Mouse (Mus musculus) stomach, embryonic 14.5 days (tissue): ENCODE data around the gene Dock3. TPM values are rescaled to one million over a fixed set of nuclear protein-coding genes. Genes with fewer than 3 reads are reported as not detected.
A peak's percentile ranks its signal among the peaks of the same experiment; 100 is the strongest.

Experiments used
- ATAC-seq: fragments of 200-750 bp; cut with Nextera tagmentation; 2 replicates; pipeline ENCODE4 v1.8.0; 2017; ENCODE audit warnings: low read depth, moderate TSS enrichment; ENCODE audit not compliant: insufficient number of reproducible peaks, insufficient read depth, low FRiP score
- H3K27ac ChIP-seq: fragments of 300-500 bp; sonication (generic); 2 replicates; pipeline ENCODE4 v1.5.1; 2014; ENCODE audit warnings: mild to moderate bottlenecking, low read length, moderate library complexity, mixed read lengths
- H3K27me3 ChIP-seq: fragments of 300-500 bp; sonication (generic); 2 replicates; pipeline ENCODE4 v1.6.1; 2014; ENCODE audit warnings: low read length, control low read depth, mixed read lengths; ENCODE audit not compliant: control insufficient read depth, insufficient read depth
- H3K36me3 ChIP-seq: fragments of 300-500 bp; sonication (generic); 2 replicates; pipeline ENCODE4 v1.6.1; 2014; ENCODE audit warnings: mild to moderate bottlenecking, control low read depth, low read length, moderate library complexity, mixed read lengths; ENCODE audit not compliant: control insufficient read depth, insufficient read depth
- H3K4me1 ChIP-seq: fragments of 300-500 bp; sonication (generic); 2 replicates; pipeline ENCODE4 v1.6.1; 2014; ENCODE audit warnings: low read length, control low read depth, mixed read lengths; ENCODE audit not compliant: control insufficient read depth, insufficient read depth
- H3K4me2 ChIP-seq: fragments of 300-500 bp; sonication (generic); replicated peaks from 2 replicates; pipeline ENCODE4 v1.6.1; 2014; ENCODE audit warnings: low read depth, low read length, control low read depth
- H3K4me3 ChIP-seq: fragments of 300-500 bp; sonication (generic); 2 replicates; pipeline ENCODE4 v1.5.1; 2014; ENCODE audit warnings: low read depth, low read length, control low read depth
- H3K9ac ChIP-seq: fragments of 300-500 bp; sonication (generic); replicated peaks from 2 replicates; pipeline ENCODE4 v1.6.1; 2014; ENCODE audit warnings: low read depth, mild to moderate bottlenecking, control low read depth, low read length, moderate library complexity, mixed read lengths
- H3K9me3 ChIP-seq: fragments of 300-500 bp; sonication (generic); 2 replicates; pipeline ENCODE4 v1.6.1; 2016; ENCODE audit warnings: low read depth, low read length, control low read depth; ENCODE audit not compliant: control insufficient read depth
- WGBS: fragments of 180-500 bp; shearing (Covaris S2); extraction: QIAGEN DNeasy Blood & Tissue Kit; methylation state at CpG from one replicate; pipeline ENCODE4 v1.1.7; 2014; 5-methylcytosine and 5-hydroxymethylcytosine counted together
- polyA plus RNA-seq: library from polyadenylated mRNA; unstranded; fragments of >200 nt; fragmentation: Nextera tagmentation; extraction: Ambion mirVana; gene quantifications from 2 replicates; pipeline ENCODE4 v1.2.1, GENCODE M21; 2014

Gene Dock3
- polyA plus RNA-seq, 1 experiment from 2014 or later, result 0.88 TPM

DNA sequence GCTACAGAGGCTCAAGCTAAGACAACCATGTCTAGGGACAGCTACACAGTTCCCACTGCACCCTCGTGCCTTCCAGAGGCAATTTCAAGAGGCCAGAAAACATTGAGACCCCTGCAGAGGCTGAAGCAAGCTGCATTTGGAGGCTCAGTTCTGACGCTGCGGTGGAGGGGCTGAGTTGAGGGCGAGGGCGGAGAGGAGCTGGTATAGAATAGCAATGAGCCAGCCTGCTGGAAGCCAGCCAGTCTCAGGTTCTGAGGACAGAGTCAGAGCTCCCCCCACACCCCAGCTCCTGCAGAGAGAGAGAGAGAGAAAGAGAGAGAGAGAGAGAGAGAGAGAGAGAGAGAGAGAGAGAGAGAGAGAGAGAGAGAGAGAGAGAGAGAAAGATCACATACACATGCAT, 20.5 kb upstream of the Dock3 start:
- Histone ChIP-seq H3K9me3 (no peaks in the 10 kb centered on the region), H3K9ac (no peak overlapping the region), H3K27ac (no peak overlapping the region), H3K27me3 (no peaks in the 10 kb centered on the region), H3K4me3 (no peak overlapping the region), H3K4me2 (no peak overlapping the region), H3K4me1 (no peaks in the 10 kb centered on the region), H3K36me3 (no peaks in the 10 kb centered on the region)
- no peak for ATAC-seq
- WGBS, result 17% methylated on average over 5 of the region's 5 CpGs

DNA sequence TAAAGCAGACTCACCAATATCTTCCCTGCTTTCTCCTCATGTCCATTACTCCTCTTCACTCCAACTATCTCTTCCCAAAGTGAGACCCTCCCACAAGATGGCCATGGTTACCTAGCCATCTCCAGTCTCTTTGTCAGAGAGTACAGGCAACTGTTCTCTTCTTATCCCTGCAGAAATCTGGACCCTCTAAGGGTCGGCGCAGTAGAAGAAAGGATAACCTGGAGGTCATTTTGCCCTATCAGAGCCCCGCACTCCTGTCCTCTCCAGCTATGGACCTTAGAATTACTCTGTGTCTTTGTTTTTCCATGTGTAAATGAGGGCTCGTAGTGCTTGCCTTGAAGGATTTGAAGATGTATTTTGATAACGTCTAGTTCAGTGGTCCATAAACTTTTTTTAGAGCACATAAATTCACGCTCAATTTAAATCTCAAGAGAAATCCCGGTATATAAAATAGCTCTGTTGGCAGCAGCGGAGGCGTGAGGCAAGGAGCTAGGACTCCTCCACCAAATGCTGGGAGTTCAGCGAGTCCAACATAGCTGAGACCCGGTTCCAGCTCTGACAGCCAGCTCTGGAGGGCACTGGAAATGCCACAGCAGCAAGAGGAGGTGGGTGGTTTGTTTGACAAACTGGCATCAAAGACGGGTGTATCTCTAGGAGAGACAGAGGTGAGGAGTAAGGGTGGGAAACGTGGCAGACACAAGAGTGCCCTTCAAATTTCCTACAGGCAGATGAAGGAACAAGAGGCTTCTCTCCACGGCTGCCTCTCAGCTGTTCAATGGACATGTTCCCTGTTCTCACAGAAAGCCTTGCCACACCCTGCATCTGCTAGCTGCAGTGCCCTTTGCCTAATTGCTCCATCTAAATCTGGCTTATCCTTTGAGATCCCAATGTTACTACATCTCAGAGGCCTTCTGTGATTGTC, 19.0 kb upstream of the Dock3 start:
- no peaks in the 10 kb centered on the region for H3K4me1 ChIP-seq
- H3K27me3 ChIP-seq, result no peaks in the 10 kb centered on the region
- no peak overlapping the region for H3K9ac ChIP-seq
- H3K36me3 ChIP-seq, result no peaks in the 10 kb centered on the region
- no peak overlapping the region for H3K27ac ChIP-seq
- 79% methylated on average over 14 of the region's 14 CpGs for WGBS
- ATAC-seq, result no peak
- no peak overlapping the region for H3K4me3 ChIP-seq
- H3K9me3 ChIP-seq, result no peaks in the 10 kb centered on the region
- H3K4me2 ChIP-seq, result no peak overlapping the region

DNA sequence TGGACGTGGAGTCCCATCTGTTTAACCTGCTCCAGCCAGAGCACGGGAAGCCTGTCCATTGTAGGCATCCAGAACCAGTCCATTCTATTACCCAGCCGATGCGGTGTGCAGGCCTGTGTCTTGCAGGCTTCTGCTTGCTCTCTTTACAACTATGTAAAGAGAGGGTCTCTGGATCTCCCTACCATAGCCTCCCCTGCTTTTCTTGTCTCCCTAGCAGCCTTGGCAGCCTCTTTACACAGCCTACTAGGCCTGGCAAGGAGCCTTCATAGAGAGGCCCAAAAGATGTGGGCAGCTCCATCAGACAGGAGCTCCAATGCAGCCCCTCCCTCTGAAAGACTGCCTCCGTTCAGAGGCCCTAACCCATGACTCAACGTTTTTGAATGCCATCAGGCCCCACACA, 17.4 kb upstream of the Dock3 start:
- Histone ChIP-seq H3K4me3 (no peak overlapping the region), H3K4me1 (no peaks in the 10 kb centered on the region), H3K4me2 (no peak overlapping the region), H3K36me3 (no peaks in the 10 kb centered on the region), H3K27ac (no peak overlapping the region), H3K9me3 (no peaks in the 10 kb centered on the region), H3K9ac (no peak overlapping the region), H3K27me3 (no peaks in the 10 kb centered on the region)
- ATAC-seq, result no peak
- 69% methylated on average over 6 of the region's 6 CpGs for WGBS

DNA sequence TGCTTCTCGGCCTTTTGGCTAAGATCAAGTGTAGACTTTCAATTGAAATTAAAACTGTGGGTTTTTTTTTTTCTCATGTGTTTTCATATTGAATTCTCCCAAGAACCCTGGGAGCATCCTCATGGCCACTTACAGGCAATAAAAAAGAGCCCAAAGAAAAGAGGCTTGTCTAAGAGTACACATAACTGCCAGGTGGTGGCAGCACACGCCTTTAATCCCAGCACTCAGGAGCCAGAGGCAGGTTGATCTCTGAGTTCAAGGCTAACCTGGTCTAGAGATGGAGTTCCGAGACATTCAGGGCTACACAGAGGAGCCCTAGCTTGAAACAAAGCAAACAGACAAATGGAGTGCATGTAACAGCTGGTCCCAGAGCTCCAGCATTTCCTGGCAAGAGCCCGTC, 14.5 kb upstream of the Dock3 start:
- Histone ChIP-seq H3K9me3 (no peaks in the 10 kb centered on the region), H3K4me2 (no peak overlapping the region), H3K36me3 (no peaks in the 10 kb centered on the region), H3K9ac (no peak overlapping the region), H3K27me3 (no peaks in the 10 kb centered on the region), H3K4me3 (no peak overlapping the region), H3K4me1 (no peaks in the 10 kb centered on the region), H3K27ac (no peak overlapping the region)
- ATAC-seq, result no peak
- 51% methylated on average over 4 of the region's 4 CpGs for WGBS

DNA sequence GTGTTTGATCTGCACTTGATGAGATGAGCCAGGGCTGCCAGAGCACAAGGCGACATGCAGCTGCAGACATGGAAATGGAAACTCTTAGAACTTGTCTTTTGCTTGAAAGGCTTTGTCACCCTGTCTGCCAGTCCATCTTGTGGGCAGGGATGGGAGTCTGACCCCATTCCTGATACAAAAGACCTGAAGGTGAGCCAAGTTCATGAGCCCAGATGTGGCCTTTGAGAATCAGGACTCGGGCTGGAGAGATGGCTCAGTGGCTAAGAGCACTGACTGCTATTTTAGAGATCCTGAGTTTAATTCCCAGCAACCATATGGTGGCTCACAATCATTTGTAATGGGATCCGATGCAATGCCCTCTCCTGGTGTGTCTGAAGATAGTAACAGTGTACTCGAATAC, 13.6 kb upstream of the Dock3 start:
- Histone ChIP-seq H3K27ac (no peak overlapping the region), H3K9me3 (no peaks in the 10 kb centered on the region), H3K4me3 (no peak overlapping the region), H3K36me3 (no peaks in the 10 kb centered on the region), H3K27me3 (no peaks in the 10 kb centered on the region), H3K4me1 (no peaks in the 10 kb centered on the region), H3K4me2 (no peak overlapping the region), H3K9ac (no peak overlapping the region)
- WGBS, result 80% methylated on average over 4 of the region's 4 CpGs
- ATAC-seq, result no peak

GRCm38 (mm10) chr9:107236151-107236550, 4.4 kb upstream of the Dock3 start:
- WGBS, result 68% methylated on average over 5 of the region's 5 CpGs
- Histone ChIP-seq H3K27me3 (peaks cover 55% of the 10 kb centered on the region), H3K36me3 (no peaks in the 10 kb centered on the region), H3K4me2 (no peak overlapping the region), H3K4me3 (no peak overlapping the region), H3K27ac (no peak overlapping the region), H3K9me3 (no peaks in the 10 kb centered on the region), H3K9ac (no peak overlapping the region), H3K4me1 (peaks cover 3% of the 10 kb centered on the region; the same call in 1 of the 2 replicates)
- ATAC-seq, result no peak

GRCm38 (mm10) chr9:107235261-107235660, 3.6 kb upstream of the Dock3 start:
- ATAC-seq, result no peak
- Histone ChIP-seq H3K4me2 (no peak overlapping the region), H3K9me3 (no peaks in the 10 kb centered on the region), H3K27me3 (peaks cover 59% of the 10 kb centered on the region), H3K36me3 (no peaks in the 10 kb centered on the region), H3K4me1 (peaks cover 6% of the 10 kb centered on the region; the same call in 1 of the 2 replicates), H3K4me3 (no peak overlapping the region), H3K9ac (no peak overlapping the region), H3K27ac (no peak overlapping the region)
- 44% methylated on average over 5 of the region's 5 CpGs for WGBS

GRCm38 (mm10) chr9:107232140-107232539, 431 bp upstream of the Dock3 start:
- Histone ChIP-seq H3K9me3 (no peaks in the 10 kb centered on the region), H3K27me3 (peaks cover 69% of the 10 kb centered on the region), H3K9ac (no peak overlapping the region), H3K27ac (no peak overlapping the region), H3K4me2 (peak overlapping the region; percentile 96), H3K4me1 (peaks cover 6% of the 10 kb centered on the region; the same call in 1 of the 2 replicates), H3K36me3 (no peaks in the 10 kb centered on the region), H3K4me3 (peak overlapping the region; percentile 48; the same call in 1 of the 2 replicates)
- WGBS, result 20% methylated on average over 9 of the region's 9 CpGs
- no peak for ATAC-seq
